Mouse (Mus musculus) heart, embryonic 10.5 days (tissue): ENCODE data around the gene Dgkd. TPM values are rescaled to one million over a fixed set of nuclear protein-coding genes. Genes with fewer than 3 reads are reported as not detected.

Experiments
- DNase-seq: peaks from one replicate; pipeline ENCODE4 v3.0.0-alpha.2; 2017; ENCODE audit warnings: low spot score
- H3K27ac ChIP-seq: fragments of 300-500 bp; sonication (generic); 2 replicates; pipeline ENCODE4 v1.5.1; 2016; ENCODE audit warnings: mild to moderate bottlenecking
- H3K27me3 ChIP-seq: fragments of 300-500 bp; sonication (generic); 2 replicates; pipeline ENCODE4 v1.6.1; 2016; ENCODE audit warnings: mild to moderate bottlenecking; ENCODE audit not compliant: poor library complexity, insufficient read depth, severe bottlenecking
- H3K36me3 ChIP-seq: fragments of 300-500 bp; sonication (generic); 2 replicates; pipeline ENCODE4 v1.6.1; 2016; ENCODE audit warnings: mild to moderate bottlenecking, moderate library complexity
- H3K4me1 ChIP-seq: fragments of 300-500 bp; sonication (generic); 2 replicates; pipeline ENCODE4 v1.6.1; 2016; ENCODE audit warnings: mild to moderate bottlenecking
- H3K4me3 ChIP-seq: fragments of 300-500 bp; sonication (generic); 2 replicates; pipeline ENCODE4 v1.5.1; 2016; ENCODE audit warnings: mild to moderate bottlenecking, moderate library complexity
- H3K9me3 ChIP-seq: fragments of 300-500 bp; sonication (generic); 2 replicates; pipeline ENCODE4 v1.6.1; 2016; ENCODE audit warnings: mild to moderate bottlenecking, moderate library complexity
- WGBS: fragments of 180-500 bp; shearing (Covaris S2); methylation state at CpG from one replicate; pipeline ENCODE4 v1.1.7; 2016; 5-methylcytosine and 5-hydroxymethylcytosine counted together
- polyA plus RNA-seq: library from polyadenylated mRNA; unstranded; fragments of >200 nt; fragmentation: Nextera tagmentation; extraction: Ambion mirVana; gene quantifications from 2 replicates; pipeline ENCODE4 v1.2.1, GENCODE M21; 2016

Gene Dgkd
- polyA plus RNA-seq, 1 experiment from 2014 or later: 26.6 TPM

- Histone ChIP-seq H3K36me3 (no peaks in the 10 kb centered on the region), H3K27me3 (no peaks in the 10 kb centered on the region), H3K4me3 (no peak overlapping the region), H3K27ac (peak overlapping the region; percentile 79), H3K4me1 (peaks cover 86% of the 10 kb centered on the region), H3K9me3 (no peaks in the 10 kb centered on the region)
- WGBS: 37% methylated on average over 9 of the region's 9 CpGs
- DNase-seq: no peak
These were observed 24.6 kb downstream of the Dgkd start for GRCm38 (mm10) chr1:87877552-87878283.

- DNase-seq: no peak
- Histone ChIP-seq H3K27ac (peak overlapping the region; percentile 79; the same call in 1 of the 2 replicates), H3K4me3 (no peak overlapping the region), H3K36me3 (peaks cover 11% of the 10 kb centered on the region), H3K9me3 (no peaks in the 10 kb centered on the region), H3K27me3 (no peaks in the 10 kb centered on the region), H3K4me1 (peaks cover 76% of the 10 kb centered on the region)
- WGBS: 85% methylated on average over 3 of the region's 3 CpGs
These were observed 25.9 kb downstream of the Dgkd start for GRCm38 (mm10) chr1:87879034-87879433.

GRCm38 (mm10) chr1:87879494-87880325 is 26.6 kb downstream of the Dgkd start:
- Histone ChIP-seq H3K4me1 (peaks cover 70% of the 10 kb centered on the region), H3K27ac (peak overlapping the region; percentile 79), H3K27me3 (no peaks in the 10 kb centered on the region), H3K36me3 (peaks cover 17% of the 10 kb centered on the region), H3K4me3 (no peak overlapping the region), H3K9me3 (no peaks in the 10 kb centered on the region)
- 41% methylated on average over 3 of the region's 3 CpGs for WGBS
- DNase-seq: no peak

GRCm38 (mm10) chr1:87880326-87880627 is 27.2 kb downstream of the Dgkd start:
- Histone ChIP-seq H3K27ac (peak overlapping the region; percentile 79), H3K27me3 (no peaks in the 10 kb centered on the region), H3K9me3 (no peaks in the 10 kb centered on the region), H3K4me3 (no peak overlapping the region), H3K4me1 (peaks cover 64% of the 10 kb centered on the region), H3K36me3 (peaks cover 22% of the 10 kb centered on the region)
- 83% methylated on average over 6 of the region's 6 CpGs for WGBS
- no peak for DNase-seq

- DNase-seq: peak; percentile 90
- 13% methylated on average over 2 of the region's 2 CpGs for WGBS
- Histone ChIP-seq H3K9me3 (no peaks in the 10 kb centered on the region), H3K27ac (peak overlapping the region; percentile 79), H3K4me3 (0 out of 2 replicates have a peak overlapping the region, but pooled peaks have one; percentile 18), H3K27me3 (no peaks in the 10 kb centered on the region), H3K4me1 (peaks cover 61% of the 10 kb centered on the region), H3K36me3 (peaks cover 25% of the 10 kb centered on the region)
These were observed 27.8 kb downstream of the Dgkd start for GRCm38 (mm10) chr1:87880856-87881255.

- Histone ChIP-seq H3K27ac (peak overlapping the region; percentile 79), H3K9me3 (no peaks in the 10 kb centered on the region), H3K4me1 (peaks cover 52% of the 10 kb centered on the region), H3K4me3 (no peak overlapping the region), H3K27me3 (no peaks in the 10 kb centered on the region), H3K36me3 (peaks cover 29% of the 10 kb centered on the region)
- no peak for DNase-seq
- 60% methylated on average over 4 of the region's 4 CpGs for WGBS
These were observed 28.6 kb downstream of the Dgkd start for GRCm38 (mm10) chr1:87881726-87882125.

- no peaks in the 10 kb centered on the region for H3K27me3 ChIP-seq
- peaks cover 29% of the 10 kb centered on the region for H3K36me3 ChIP-seq
- H3K4me1 ChIP-seq: peaks cover 44% of the 10 kb centered on the region
- no peak for DNase-seq
- H3K9me3 ChIP-seq: no peaks in the 10 kb centered on the region
- no peak overlapping the region for H3K4me3 ChIP-seq
- no peak overlapping the region for H3K27ac ChIP-seq
These were observed 29.5 kb downstream of the Dgkd start for GRCm38 (mm10) chr1:87882554-87882953.

GRCm38 (mm10) chr1:87890960-87891359 is 37.9 kb downstream of the Dgkd start:
- no peaks in the 10 kb centered on the region for H3K9me3 ChIP-seq
- H3K36me3 ChIP-seq: 0 out of 2 replicates have a peak, but pooled peaks cover 4% of the 10 kb centered on the region
- H3K27me3 ChIP-seq: no peaks in the 10 kb centered on the region
- no peak overlapping the region for H3K4me3 ChIP-seq
- WGBS: 83% methylated on average over 1 of the region's 1 CpGs
- no peaks in the 10 kb centered on the region; the same call in 1 of the 2 replicates for H3K4me1 ChIP-seq
- no peak for DNase-seq
- no peak overlapping the region for H3K27ac ChIP-seq

GRCm38 (mm10) chr1:87891634-87892033 is 38.5 kb downstream of the Dgkd start:
- WGBS: 85% methylated on average over 4 of the region's 4 CpGs
- H3K27ac ChIP-seq: no peak overlapping the region
- H3K9me3 ChIP-seq: no peaks in the 10 kb centered on the region
- H3K4me3 ChIP-seq: no peak overlapping the region
- no peaks in the 10 kb centered on the region; the same call in 1 of the 2 replicates for H3K4me1 ChIP-seq
- DNase-seq: no peak
- H3K27me3 ChIP-seq: no peaks in the 10 kb centered on the region
- H3K36me3 ChIP-seq: no peaks in the 10 kb centered on the region

GRCm38 (mm10) chr1:87892499-87892898 is 39.4 kb downstream of the Dgkd start:
- WGBS: 80% methylated on average over 2 of the region's 2 CpGs
- Histone ChIP-seq H3K4me1 (no peaks in the 10 kb centered on the region; the same call in 1 of the 2 replicates), H3K36me3 (no peaks in the 10 kb centered on the region), H3K27ac (no peak overlapping the region), H3K9me3 (no peaks in the 10 kb centered on the region), H3K27me3 (no peaks in the 10 kb centered on the region), H3K4me3 (no peak overlapping the region)
- no peak for DNase-seq

GRCm38 (mm10) chr1:87893414-87893813 is 40.3 kb downstream of the Dgkd start:
- WGBS: 87% methylated on average over 4 of the region's 4 CpGs
- Histone ChIP-seq H3K27ac (no peak overlapping the region), H3K9me3 (no peaks in the 10 kb centered on the region), H3K27me3 (no peaks in the 10 kb centered on the region), H3K4me3 (no peak overlapping the region), H3K4me1 (no peaks in the 10 kb centered on the region; the same call in 1 of the 2 replicates), H3K36me3 (no peaks in the 10 kb centered on the region)
- no peak for DNase-seq

GRCm38 (mm10) chr1:87896921-87897320 is 43.8 kb downstream of the Dgkd start:
- WGBS: 79% methylated on average over 2 of the region's 2 CpGs

GRCm38 (mm10) chr1:87899701-87900100 is 46.6 kb downstream of the Dgkd start:
- Histone ChIP-seq H3K9me3 (no peaks in the 10 kb centered on the region), H3K4me3 (no peak overlapping the region), H3K4me1 (peaks cover 17% of the 10 kb centered on the region), H3K27ac (no peak overlapping the region), H3K36me3 (no peaks in the 10 kb centered on the region), H3K27me3 (no peaks in the 10 kb centered on the region)
- WGBS: 81% methylated on average over 2 of the region's 2 CpGs
- DNase-seq: no peak

More at GRCm38 (mm10) chr1:87896921-87897320, 43.8 kb downstream of the Dgkd start:
- Histone ChIP-seq H3K4me3 (no peak overlapping the region), H3K36me3 (no peaks in the 10 kb centered on the region), H3K27ac (no peak overlapping the region), H3K4me1 (peaks cover 17% of the 10 kb centered on the region), H3K27me3 (no peaks in the 10 kb centered on the region), H3K9me3 (no peaks in the 10 kb centered on the region)
- DNase-seq: no peak
